Mouse (Mus musculus) adrenal gland, adult 8-10 months (tissue): ENCODE measurements around the gene Haus8. TPM values are rescaled to one million over a fixed set of nuclear protein-coding genes. Genes with fewer than 3 reads are reported as not detected.
"Not testable (repeated sequence)": the region's sequence is repeated elsewhere in the genome, so short reads cannot be mapped to it uniquely, and the experiment has no call there.

Experiments
- DNase-seq: peaks from one replicate; pipeline ENCODE4 v3.0.0; 2022
- total RNA-seq, 4 experiments: library from RNA; stranded (reverse); gene quantifications; 2 replicates each; pipeline ENCODE4 v1.2.4; 2022

Gene Haus8
- total RNA-seq, result 10 to 100 TPM; 11.0 to 22.3 (median 16.0) TPM

DNA sequence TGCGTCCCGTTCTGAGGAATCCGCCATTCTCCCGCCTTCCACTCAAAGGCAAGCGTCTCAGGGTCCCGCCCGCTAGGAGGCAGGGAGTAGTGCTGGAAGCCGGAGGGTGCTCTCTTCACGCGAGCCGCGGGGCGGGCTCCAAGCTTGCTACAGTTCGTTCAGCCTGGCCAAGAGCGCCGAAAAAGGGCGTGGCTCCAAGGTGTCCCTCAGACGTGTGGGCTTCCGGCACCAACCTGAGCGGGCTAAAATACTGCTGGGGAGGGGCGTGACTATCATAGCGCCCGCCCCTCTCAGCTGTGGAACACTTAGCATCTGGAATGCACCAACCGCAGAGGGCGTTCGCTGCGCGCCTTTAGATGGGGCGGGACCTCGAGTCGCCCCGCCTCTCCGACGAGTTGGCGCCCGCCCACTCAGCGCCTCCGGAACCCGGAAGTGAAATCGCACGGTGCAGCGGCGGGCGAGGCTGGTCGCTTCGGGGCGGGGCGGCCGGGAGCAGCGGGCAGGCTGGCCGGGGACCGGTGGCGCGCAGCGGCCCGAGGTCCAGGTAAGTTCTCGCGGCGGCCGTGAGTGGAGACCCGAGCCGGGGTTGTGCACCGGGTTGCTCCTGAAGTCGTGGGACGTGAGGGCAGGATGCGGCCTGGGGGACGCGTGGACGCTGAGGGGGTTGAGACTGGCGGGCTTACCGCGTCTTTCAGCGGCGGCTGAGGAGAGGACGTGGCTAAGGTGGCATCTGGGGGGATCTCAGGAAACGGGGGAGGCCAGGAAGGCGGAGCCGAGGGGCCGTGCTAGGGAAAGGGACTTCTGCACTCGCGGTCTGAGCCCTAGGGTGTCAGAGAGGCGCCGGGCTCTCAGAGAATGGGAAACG lies at the start of gene Haus8, which contains the start of gene Myo9b:
Haus8 (minus strand) TSS at position 649 of the 865 bp plus-strand sequence.
Myo9b (plus strand) TSS at position 429 of the 865 bp plus-strand sequence.
- peak; percentile 97 for DNase-seq

DNA sequence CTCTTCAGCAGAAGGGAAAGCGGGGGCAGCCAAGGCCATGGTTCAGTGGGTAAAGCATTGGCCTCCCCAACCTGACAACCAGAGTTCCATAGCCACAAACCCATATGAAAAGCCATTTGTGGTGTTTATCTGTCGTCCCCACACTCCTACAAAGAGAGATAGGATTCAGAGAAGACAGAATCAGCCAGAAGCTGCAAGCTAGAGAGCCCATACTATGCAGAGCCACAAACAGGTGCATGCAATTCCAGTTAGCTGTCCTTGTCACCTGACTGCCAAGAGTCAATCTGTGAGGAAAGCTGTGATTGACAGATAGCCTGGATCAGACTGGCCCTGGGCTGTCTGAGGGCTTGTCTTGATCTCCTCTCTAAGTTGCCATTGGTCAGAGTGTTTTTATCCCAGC lies 47.0 kb upstream of the Haus8 start:
- DNase-seq, result not testable (repeated sequence)

DNA sequence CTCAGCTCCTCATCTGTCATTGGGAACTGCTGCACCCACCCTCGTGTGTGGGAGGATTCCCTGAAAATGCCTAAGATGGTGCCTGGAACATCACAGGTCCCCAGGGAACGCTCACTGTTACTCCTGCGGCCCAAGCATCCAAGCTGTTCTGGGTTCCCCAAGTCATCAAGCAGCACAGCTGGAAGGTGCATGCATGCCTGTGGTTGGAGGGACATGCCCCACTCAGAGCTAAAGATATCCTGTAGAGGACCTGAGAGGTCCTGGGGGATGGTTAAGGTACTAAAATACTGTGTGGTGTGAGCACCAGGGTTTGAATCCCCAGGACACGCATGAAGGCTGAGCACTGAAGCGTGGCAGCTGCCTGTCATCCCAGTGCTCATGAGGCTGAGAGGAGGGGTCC lies 45.9 kb upstream of the Haus8 start:
- DNase-seq, result not testable (repeated sequence)

DNA sequence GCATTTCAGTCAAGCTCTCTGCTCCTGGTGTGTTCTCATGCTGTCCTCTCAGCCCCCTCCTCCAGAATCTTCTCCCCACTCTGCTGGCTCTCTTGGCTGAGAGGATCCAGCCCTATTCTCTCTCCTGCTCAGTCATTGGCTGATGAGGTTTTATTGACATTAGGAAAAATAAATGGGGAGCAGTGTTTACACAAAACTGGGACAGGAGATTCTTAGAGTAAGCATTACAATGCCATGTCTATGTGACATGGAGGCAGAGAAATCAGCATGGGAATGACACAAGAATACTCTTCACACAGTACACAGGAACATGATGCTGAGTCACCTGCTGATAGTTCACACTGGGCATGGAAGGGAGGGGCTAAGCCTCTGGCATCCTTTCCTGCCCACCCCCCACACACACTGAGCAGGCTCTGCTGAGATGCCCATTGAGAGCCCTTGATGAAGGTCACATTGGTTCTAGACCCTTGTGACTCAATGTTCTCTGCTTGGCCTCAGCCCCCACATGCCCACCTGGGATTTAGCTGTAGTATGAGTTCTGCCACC lies 43.8 kb upstream of the Haus8 start:
- DNase-seq, result no peak

DNA sequence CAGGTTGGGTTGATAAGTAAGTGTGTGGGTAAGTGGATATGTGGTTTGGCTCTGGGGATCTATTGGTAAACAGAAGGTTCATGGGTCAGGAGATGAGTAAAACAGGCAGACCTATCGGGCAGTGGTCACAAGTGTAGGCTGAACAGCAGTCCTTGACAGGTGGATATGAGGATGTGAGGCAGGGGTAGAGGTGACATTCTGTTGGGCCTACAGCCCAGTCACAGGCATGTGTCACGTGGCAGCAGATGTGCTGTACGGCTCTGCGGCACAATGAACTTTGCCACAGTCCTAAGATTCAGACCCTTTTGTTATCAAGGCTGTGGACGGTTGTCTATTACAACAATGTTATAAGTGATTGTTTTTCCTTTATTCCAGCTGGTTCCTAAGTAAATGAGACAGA lies 43.2 kb upstream of the Haus8 start:
- DNase-seq, result no peak

DNA sequence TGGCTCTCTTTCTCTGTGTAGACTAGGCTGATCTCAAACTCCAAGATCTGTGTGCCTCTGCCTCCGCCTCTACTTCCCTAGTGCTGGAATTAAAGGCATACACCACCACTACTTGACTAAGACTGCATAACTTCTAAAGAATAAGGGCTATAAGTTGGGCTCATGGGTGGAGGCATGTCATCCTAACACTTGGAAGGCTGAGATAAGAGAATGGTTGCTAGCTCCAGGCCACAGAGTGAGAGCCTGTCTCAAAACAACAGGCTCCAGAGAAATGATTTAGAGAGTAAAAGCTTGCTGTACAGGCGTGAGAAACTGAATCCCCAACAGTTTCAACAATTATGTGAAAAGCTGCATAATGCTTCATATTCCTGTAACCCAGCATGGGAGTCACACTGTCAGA lies 41.2 kb upstream of the Haus8 start:
- no peak for DNase-seq

DNA sequence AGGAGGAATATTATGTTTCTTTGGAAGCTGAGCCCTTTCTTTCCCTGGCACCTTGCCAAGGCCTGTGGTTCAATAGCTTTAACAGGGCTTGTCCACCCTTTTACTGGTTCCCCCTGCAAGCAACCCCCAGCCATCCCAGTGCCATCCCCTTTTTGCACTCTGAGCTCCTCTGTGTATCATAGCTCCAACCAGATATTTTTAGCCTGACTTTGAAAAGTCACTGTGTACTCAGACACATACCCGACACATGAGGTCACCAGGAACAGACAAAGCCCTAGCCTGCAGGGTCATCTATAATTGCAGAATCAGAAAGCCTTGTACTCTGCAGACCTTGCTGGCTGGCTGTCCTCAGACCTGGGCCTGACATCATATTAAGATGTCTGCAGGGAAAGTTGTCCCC lies 40.0 kb upstream of the Haus8 start:
- peak; percentile 75 for DNase-seq

DNA sequence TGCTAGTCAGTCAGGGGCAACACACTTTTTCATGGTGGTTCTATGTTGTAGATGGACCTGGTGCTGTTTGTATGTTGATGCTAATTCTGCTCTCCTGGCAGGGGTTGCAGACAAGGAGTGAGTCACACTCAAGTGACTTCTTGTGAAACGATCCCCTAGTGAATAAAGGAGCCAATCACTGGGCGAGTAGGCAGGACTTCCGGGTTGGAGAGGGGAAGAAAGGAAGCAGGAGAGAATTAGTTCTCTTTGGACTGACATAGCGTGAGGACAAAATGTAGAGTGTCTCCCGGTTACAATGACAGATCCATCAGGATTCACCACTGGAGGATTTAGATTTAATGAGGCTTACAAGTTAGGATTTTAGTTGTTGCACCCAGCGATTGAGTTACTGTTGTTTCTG lies 37.7 kb upstream of the Haus8 start:
- DNase-seq, result peak; percentile 40

DNA sequence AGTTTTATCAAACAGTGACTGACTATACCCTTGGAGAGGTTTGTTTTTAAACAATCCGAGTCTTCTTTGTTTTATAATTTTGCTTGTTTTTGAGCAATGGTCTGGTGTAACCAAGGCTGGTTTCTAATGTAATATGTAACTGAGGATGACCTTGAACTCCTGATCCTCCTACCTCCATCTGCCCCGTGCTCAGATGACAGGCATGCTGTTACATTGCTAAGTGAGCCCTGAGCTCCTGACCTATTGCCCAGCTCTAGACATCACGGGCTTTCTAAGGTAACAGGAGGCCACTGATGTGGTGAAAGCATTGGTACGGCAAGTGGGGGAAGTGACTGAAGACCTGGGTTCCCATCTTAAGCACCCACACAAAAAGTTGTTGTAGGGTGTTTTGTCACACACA lies 35.2 kb upstream of the Haus8 start:
- DNase-seq, result no peak

DNA sequence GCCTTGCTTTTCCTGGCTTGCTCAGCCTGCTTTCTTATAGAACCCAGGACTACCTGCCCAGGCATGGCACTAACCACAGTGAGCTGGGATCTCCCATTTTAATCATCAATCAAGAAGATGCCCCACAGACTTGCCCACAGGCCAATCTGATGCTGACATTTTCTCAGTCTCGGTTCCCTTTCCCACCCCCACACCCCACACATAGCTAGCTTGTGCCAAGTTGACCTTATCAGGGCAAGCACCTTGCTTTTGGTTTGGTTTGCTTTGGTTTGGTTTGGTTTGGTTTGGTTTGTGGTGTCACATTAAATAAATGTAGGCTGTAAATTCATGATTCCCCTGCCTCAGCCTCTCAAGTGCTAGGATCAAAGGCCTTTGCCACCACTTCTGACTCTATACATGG lies 34.6 kb upstream of the Haus8 start:
- DNase-seq, result no peak

DNA sequence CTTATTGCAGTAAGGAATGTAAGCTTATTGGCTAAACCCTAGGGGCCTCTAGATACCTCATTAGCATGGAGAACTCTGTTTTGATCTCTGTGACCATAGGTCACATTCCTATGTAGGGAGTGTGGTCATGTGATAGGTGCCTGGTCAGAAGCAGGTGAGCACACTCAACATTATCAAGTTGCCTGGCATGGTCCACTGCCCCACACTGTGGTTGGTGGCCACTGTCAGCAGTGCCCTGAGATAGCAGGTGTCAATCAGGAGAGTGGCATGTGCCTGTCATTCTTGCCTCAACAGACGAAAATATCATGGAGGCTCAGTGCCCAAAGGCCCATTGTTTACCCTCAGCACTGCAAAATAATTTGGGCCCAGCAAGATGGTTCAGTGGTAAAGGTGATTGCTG lies 33.3 kb upstream of the Haus8 start:
- DNase-seq, result no peak

DNA sequence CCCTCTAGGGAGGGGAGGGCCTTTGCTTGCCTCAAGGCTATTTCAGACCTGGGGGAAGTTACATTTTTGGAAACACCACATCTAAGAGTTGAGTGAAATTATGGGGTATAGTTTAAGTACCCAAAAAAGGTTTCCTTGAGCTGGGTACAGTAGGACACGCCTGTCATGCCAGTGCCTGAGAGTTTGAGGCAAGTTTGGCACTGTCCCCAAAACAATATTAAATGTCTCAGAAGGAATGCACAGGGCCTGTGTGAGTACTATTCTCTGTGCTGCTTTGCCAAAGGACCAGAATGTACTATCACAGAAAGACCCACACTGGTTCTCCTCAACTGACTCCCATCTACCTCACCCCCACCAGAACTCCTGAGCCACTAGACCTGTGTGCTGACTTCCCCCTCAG lies 30.9 kb upstream of the Haus8 start:
- no peak for DNase-seq

DNA sequence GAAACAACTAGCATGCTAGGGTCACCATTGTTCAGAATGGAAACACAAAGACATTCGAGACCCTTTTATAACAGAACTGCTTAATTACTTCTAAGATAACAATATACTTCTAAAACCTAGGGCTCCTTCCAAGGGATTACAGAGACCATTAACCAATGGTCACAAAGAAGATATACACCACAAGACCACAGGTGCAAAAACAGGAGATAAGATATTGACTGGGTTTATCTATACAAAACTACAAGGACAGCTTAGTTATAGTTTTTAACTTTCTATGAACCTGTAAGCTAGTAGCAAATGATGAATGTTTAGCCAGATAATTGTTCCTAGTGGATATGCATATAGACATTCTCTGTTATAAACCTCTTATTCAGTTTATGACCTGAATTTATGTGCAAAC lies 30.1 kb upstream of the Haus8 start:
- DNase-seq, result no peak

DNA sequence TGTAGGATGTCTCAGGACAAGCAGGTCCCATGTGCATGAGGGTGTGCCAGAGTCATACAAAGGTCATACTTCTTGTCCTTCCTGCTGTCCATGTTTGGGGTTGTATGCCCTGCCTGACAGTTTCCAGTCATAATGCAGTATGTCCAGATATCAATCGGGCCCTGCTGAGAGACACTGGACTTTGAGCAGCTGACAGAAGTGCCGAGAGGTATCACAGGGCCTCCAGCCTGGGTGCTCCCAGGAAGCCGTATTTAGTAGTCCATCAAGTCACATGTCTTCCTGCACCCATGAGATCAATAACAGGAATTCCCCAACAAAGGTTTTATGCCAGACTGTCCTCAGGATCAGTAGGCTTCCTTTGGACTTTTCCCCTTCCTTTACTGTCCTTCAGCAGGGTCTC lies 27.0 kb upstream of the Haus8 start:
- DNase-seq, result no peak

DNA sequence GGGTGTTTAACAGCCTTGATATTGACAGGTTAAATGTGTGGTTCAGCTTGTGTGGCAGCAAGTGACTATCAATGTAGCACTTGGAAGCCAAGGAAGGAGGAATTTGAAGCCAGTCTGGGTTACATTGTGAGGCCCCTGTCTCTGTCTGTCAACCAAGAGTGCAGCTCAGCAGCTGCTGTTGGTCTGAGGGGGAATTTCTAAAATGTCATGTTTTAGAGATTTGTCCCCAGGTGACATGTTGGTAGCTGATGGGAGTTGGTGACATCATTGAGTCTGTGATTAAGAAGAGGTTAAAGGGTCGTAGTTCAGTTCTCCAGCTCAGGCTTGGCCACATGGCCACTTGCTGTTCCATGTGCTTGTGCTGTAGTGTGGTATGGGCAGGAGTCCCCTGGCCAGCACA lies 24.7 kb upstream of the Haus8 start:
- DNase-seq, result no peak

DNA sequence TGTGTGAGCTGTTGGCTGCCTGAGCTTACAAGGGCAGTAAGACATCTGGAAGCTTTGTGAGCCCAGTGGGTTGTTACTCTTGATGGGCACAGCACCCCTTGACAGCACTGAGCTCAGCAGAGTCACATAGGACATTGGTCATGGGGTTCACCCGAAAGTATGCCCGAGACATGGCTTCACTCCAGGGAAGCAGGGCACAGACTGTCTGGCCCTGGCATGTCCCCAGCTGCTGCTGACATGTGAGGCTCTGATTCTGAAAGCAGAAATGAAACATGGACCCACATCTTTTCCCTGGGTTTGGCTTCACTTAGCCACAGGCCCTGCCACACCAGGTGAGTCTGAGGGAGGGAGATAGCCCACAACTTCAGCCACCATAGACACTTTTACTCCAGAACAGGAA lies 24.1 kb upstream of the Haus8 start:
- DNase-seq, result no peak

DNA sequence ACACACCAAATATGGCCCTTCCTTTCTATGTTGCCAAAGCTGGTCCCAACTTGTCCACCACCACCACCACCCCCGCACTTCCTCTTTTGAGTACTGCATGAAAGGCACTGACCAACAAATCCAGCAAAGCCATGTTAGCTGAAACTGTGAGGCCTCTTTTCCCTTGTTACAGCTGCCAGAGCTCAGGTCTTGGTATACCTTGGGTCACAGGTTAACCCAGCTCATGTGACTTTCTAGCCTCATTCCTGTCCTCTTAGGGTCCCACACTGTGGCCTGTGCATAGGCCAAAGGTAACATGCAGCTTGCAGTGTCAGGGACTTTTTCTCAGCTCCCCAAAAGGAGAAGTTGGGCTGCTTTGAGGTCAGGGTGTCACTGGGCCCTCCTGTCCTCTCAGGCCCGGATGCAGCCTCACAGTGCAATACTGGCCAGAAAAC lies 23.5 kb upstream of the Haus8 start:
- no peak for DNase-seq

DNA sequence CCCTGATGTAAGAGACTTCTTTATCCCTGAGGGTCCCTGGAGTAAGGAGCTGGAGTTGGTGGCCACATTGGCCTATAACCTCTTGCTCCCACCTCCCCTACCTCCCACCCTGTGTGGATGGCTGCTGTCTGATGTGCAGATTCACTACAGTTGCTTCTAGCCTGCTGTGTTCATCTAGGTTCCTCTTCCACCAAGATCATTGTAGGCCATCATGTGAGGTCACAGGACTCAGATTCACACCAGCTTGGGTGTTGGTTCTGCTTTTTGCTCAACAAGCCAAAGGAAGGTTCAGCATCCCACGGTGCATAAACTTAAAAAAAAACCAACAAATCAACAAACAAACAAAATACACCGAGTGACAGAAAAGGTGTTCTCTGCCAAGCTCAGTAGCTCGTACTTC lies 21.2 kb upstream of the Haus8 start:
- DNase-seq, result not testable (repeated sequence)

DNA sequence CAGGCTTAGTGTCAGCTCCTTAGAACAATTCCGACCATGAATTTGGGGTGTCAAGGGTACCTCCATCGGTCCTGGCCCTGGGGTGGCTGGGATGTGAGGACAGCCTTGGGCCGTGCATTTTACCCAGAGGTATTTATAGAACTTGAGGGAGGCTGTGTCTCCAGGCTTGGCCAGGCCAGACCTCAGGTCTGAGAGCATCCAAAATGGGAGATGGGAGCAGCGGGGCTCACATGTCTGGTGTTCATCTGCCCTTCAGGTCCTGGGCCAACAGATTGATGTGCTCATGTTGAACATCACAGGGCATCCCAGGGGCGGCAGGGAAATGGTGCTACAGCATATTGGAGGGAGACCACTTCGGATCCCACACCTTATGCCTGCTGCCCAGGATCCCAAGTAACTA lies 18.6 kb upstream of the Haus8 start:
- DNase-seq, result no peak

DNA sequence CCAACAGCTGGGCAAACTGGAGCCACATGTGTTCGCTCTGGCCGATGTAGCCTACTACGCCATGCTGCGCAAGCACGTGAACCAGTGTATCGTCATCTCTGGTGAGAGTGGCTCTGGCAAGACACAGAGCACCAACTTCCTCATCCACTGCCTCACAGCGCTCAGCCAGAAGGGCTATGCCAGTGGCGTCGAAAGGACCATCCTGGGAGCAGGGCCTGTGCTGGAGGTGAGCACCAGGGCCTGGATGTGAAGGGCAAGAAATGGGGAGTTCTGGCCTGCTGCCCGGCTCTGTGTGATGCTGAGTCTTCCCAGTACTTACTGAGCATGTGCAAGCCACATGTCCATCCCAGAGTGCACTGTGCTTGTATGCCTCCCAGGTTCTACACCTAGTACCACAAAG lies 18.2 kb upstream of the Haus8 start:
- no peak for DNase-seq

DNA sequence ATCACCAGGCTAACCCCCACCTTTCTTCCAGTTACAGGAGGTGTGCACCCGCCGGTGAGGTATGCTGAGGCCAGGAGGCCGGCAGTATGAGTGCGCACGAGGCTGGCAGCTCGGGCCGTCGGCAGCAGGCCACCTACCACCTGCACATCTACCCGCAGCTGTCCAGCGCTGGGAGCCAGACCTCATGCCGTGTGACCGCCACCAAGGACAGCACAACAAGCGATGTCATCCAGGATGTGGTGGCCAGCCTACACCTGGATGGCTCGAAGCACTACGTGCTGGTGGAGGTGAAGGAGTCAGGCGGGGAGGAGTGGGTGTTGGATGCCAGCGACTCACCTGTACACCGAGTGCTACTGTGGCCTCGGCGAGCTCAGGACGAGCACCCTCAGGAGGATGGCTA lies 17.5 kb upstream of the Haus8 start:
- DNase-seq, result no peak

DNA sequence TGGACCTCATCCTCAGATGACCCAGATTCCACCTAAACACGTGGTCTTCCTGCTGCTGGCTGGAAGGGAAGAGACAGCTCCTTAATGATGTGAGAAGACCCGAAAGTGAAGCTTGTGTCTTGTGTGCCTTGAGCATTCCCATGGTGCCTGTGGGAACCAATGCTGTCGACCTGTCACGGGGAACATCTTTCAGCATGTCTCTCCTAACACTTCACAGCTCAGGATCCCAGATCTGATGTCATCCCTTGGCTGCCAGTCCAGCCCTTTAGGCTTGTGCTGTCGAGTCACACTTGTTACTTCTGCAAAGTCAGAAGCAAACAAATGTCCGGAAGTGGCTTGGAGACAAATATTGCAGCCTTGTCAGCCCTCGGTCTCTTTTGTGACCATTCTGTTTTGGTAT lies 16.4 kb upstream of the Haus8 start:
- no peak for DNase-seq

DNA sequence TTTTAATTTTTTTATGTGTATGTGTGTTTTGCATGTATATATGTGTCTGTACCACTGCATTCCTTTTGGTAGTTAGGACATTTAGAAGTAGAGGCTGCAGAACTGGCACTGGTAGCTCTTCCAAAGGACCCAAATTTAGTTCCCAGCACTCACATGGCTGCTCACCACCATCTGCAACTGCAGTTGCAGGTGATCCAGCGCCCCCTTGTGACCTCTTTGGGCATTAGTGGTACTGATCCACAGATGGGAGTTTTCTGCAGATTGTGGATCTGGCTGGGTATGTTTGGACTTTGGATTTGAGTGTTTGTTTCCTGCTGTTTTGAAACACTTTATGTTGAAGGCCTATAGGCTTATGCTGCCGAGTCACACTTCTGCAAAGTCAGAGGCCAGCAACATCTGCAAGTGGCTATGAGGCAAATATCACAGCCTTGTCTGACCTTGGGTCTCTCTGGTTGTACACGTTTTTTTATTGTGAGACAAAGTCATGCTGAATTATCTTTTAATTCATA lies 15.8 kb upstream of the Haus8 start:
- DNase-seq, result no peak

DNA sequence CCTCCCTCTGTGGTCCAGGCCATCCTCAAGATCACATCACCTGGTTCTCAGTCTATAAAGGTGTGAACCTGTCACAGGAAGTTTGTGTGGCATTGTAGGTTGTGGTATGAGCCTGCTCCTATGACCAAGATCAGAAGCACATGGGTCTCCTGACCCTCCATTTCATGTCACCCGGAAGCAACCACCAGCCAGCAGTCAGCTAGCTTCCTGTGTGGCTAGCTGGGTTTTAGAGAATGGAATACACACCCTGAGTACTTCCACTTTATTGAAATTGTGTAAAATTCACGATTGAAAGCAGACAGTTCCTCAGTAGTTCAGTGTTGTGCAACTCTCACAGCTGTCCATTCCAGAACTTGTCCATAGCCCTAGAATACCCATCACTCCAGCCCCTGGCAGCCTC lies 13.5 kb upstream of the Haus8 start:
- DNase-seq, result not testable (repeated sequence)
